Mouse (Mus musculus) small intestine, adult 2 months (tissue): ENCODE results near the gene Serpinf2.

ENCODE experiments used
- CTCF ChIP-seq: fragments of 200-500 bp; IDR thresholded peaks from 2 replicates; pipeline ENCODE4 v1.5.1; 2012; ENCODE audit warnings: low read depth, mild to moderate bottlenecking, control low read depth, inconsistent platforms, low read length, moderate library complexity, mixed read lengths; ENCODE audit not compliant: insufficient replicate concordance, insufficient read length; ENCODE audit errors: extremely low read depth
- POLR2A ChIP-seq: fragments of 200-500 bp; IDR thresholded peaks from 2 replicates; pipeline ENCODE4 v1.6.1; 2012; ENCODE audit warnings: low read depth, mild to moderate bottlenecking, control low read depth, inconsistent platforms, low read length, moderate library complexity

DNA sequence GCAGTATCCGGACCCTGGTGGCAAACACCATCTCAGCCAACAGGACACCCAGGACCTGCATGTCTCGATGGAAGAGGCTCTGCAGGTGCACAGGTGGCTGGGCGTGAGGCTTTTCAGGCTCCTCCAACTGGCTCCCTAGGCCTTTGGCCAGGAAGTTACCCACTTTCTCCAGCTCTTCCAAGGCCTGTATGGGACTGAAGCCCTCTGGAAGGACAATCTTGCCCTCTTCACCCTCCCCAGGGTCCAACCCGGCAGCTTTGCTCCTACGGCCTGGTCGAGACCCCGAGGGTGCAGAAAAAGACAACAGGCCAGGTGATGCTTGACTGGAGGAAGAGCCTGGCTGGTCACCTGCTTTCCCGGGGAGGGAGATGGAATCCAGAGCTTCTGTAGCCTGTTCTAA, 12.7 kb upstream of the Serpinf2 start:
- TF ChIP-seq CTCF (no peak), POLR2A (no peak)
